Mouse (Mus musculus) brown adipose tissue, adult 24 weeks (tissue): ENCODE data around the gene Gas2l1. TPM values are rescaled to one million over a fixed set of nuclear protein-coding genes. Genes with fewer than 3 reads are reported as not detected.

Source experiments
- polyA plus RNA-seq: library from polyadenylated mRNA; stranded (reverse); fragments of >200 nt; gene quantifications from 2 replicates; pipeline ENCODE4 v1.2.4, GENCODE M21; 2012; ENCODE audit not compliant: missing spikeins, insufficient read depth, insufficient read length

Gas2l1 gene
- polyA plus RNA-seq, 1 experiment: 20.5 TPM

Other genes with a start within 250 kb of the Gas2l1 start
- 41.2 and 56.4 TPM in 2 replicates for gene Nf2, start 215.8 kb downstream of the Gas2l1 start, polyA plus RNA-seq
- 24.9 and 35.0 TPM in 2 replicates for gene Nipsnap1, start 191.4 kb downstream of the Gas2l1 start, polyA plus RNA-seq
- gene Thoc5, start 170.0 kb downstream of the Gas2l1 start, polyA plus RNA-seq: 14.9 and 18.1 TPM in 2 replicates
- gene Nefh, start 117.3 kb downstream of the Gas2l1 start, polyA plus RNA-seq: not detected in 2 replicates
- 27.0 and 49.5 TPM in 2 replicates for gene Ap1b1, start 78.5 kb downstream of the Gas2l1 start, polyA plus RNA-seq
- gene Rasl10a, start 7.2 kb downstream of the Gas2l1 start, polyA plus RNA-seq: 0.95 and 3.4 TPM in 2 replicates
- 14.4 and 18.4 TPM in 2 replicates for gene Rhbdd3, start 33.6 kb upstream of the Gas2l1 start, polyA plus RNA-seq
- 121 and 140 TPM in 2 replicates for gene Ewsr1, start 33.9 kb upstream of the Gas2l1 start, polyA plus RNA-seq
- 0.92 TPM in 1 of 2 replicates, not detected in the other for gene Emid1, start 86.9 kb upstream of the Gas2l1 start, polyA plus RNA-seq
- 4.8 and 5.7 TPM in 2 replicates for gene Kremen1, start 196.2 kb upstream of the Gas2l1 start, polyA plus RNA-seq